Mouse (Mus musculus) right cerebral cortex, postnatal 25 days (tissue): Measurements from ENCODE around the gene Aifm1.
A peak's percentile ranks its signal among the peaks of the same experiment; 100 is the strongest.

Experiments
- DNase-seq: peaks from one replicate; pipeline ENCODE4 v3.0.0; 2022

Aifm1 gene

GRCm38 (mm10) chrX:48513166-48513807, at the start of gene Aifm1:
Gene Aifm1, minus strand, starts transcription at chrX:48513563.
- peak; percentile 91 for DNase-seq

DNA sequence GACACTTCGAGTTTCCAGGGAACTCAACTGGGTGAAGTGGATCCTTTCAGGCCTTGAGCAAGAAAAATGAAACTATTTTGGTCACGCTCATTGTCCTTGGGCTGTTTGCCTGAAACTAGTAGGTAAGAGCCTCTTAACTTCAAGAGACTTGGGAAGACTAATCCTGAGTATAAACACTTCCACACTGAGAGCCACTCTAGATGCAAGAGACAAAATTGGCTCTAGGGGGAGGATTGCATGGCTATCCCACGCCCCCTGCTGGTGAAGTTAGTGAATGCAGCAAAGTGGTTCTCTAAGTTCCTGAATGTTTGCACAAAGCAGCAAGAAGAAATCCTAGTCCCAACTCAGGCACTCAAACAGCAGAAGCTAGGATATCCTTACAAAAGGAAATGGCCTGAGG, 18.8 kb upstream of the Aifm1 start:
- DNase-seq, result peak; percentile 62

DNA sequence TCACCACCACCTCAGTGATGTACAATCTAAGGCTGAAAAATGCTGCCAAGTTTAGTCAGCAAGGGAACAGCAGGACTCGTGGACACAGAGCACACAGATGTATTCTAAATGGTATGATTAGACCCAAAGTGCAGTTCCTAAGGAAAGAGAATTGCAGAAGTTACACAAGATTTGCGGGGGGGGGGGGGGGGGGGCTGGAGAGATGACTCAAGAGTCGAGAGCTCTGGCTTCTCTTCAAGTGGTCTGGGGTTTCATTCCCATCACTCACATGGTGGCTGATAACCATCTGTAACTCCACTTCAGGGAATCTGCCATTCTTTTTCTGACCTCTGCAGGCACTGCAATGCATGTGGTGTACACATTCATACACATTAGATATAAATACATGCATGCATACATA, 13.1 kb upstream of the Aifm1 start:
- no peak for DNase-seq

DNA sequence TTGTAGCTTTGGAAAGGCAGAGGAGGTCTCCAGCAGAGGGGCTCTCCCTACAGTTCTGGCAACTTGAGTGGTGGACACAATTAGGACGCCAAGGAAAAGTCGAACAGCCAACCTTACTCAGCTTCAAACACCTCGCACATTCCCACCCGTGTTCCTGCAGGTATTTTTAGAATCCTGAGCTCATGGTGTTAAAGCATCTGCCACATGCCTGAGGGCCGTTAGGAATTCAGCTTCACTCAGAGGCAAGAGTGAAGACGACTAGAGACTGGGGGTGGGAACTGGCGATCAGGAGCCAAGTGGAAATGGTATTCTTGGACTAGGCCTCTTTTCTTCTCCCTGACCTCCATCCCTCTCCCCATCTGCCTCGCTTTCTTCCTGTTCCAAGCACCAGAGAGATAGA, 12.5 kb upstream of the Aifm1 start:
- peak; percentile 32 for DNase-seq

DNA sequence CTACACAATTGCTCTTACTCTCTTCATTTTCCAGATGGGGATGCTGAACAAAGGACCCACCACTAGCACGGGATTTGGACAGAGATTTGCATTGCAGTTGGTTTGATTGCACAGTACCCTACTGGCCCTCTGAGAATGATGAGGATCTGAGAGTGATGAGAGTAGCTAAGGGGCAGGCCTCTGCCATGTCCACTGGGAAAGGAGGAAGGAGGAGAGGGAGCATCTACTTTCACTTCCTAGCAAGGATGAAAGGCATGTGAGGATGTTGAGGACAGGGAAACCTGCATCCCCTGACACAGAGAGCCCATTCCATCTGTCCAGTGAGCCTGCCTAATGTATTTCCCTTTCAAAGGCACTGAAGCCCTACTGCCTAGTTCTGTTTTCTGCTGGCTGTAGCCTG, 12.0 kb upstream of the Aifm1 start:
- DNase-seq, result no peak

DNA sequence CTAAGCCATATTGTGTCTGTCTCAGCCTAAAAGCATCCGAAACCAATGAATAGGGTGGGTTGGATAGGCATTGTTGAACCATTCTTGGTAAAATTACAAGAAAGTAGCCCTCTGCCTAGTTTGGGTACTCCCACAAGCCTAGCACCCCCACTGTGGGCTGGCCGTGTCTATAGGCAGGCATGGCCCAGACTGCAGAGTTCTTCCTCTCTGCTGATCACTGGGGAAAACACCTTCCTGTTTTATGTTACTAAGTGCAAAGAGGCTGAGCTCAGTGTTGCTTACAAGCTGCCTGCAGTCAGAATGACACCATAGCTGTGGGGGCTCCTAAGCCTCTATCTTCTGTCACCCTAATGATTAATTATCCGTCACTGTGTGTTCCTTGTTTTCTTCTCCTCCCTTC, 10.1 kb upstream of the Aifm1 start:
- DNase-seq, result no peak

GRCm38 (mm10) chrX:48521651-48522050, 8.3 kb upstream of the Aifm1 start:
- no peak for DNase-seq

DNA sequence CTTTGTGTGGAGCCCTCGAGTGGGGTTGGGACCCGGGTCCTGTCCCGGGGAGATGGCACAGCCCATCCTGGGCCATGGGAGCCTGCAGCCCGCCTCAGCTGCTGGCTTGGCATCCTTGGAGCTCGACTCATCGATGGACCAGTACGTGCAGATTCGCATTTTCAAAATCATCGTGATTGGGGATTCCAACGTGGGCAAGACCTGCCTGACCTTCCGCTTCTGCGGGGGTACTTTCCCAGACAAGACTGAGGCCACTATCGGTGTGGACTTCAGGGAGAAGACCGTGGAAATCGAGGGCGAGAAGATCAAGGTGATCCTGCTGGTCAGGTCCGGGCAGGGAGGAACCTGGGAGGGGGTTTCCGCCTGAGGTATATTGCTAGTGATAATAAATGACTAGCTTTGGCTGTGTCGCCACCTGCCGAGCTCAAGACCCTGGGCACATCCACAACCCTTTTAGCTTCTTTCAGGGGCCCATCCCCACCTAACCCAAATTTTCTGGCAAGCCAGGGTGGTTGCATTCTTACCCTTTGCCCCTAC, 6.3 kb upstream of the Aifm1 start:
- no peak for DNase-seq

DNA sequence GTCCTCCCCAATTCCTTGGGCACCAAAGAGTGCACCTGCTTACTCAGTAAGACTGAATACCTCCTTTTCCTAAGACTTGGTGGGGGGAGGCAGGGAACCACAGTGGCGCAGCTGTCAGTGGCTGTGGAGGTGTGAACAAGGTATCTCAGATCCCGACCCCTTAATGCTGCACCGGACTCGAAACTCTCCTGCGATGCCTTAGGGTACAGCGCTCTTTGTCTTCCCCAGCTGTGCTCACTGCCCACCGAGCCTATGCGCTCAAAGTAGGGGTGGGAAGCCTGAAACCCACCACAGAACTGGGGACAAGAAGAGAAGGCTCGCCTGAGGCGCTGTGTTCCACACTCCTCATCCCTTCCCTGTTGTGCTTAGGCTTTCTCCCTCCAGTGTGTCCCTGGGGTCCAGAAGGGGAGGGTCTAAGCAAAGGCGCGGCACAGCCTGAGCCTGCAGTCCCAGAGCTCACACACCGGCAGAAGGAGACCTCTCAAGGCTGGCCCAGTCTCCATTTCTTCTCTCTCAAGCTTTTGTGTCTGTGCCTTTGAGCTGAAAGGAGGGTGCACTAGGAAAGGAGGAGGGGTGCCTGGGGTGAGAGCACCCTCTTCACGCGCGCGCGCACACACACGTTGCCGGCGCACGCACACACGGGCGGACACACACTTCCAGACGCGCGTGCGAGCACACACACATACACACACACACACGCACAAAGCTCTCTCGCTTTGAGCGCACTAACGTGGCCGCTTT, 5.6 kb upstream of the Aifm1 start, which contains the start of gene Rab33a:
TSS of gene Rab33a (plus strand) at position 478 of the 741 bp plus-strand sequence.
- peak; percentile 61 for DNase-seq

GRCm38 (mm10) chrX:48518211-48518807, 4.9 kb upstream of the Aifm1 start:
- DNase-seq, result peak; percentile 37

DNA sequence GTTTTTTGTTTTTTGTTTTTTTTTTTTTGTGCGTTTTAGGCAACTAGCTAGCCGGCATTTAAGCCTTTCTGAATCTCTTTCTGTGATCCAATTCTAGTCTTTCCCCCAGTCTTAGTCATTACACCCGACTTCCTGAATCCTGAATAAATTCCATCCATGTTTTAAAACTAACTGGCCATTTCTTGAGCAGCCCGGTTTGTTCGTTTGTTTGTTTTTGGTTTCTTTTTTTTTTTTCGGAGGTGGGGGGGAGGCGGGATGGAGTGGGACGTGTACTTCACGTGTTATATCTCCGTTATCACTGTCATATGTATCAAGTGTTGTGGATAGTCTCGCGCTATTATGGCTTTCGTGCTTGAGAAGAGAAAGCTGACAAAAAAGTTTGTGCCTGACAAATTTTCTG, 461 bp upstream of the Aifm1 start:
- DNase-seq, result no peak

DNA sequence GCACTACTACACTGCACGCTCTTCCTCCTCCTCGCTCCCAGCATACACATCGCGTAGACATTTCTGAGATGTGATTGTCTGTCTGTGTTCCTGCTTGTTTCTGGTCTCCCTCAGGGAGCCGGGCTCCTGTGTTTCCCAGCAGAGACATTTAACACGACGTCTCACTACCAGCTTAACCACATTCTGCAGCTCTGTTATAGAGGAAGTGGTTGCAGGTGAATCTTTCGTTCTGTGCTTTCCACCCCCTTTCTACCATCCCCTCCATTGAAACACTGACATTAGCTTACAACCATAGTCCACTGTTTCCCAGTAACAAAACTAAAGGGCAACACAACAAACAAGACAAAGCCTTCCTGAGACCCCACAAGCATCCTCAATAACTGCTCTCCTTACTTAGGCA, 19.6 kb downstream of the Aifm1 start:
- no peak for DNase-seq

GRCm38 (mm10) chrX:48481687-48482086, 31.7 kb downstream of the Aifm1 start:
- no peak for DNase-seq

GRCm38 (mm10) chrX:48481095-48481494, 32.3 kb downstream of the Aifm1 start:
- no peak for DNase-seq

GRCm38 (mm10) chrX:48467355-48467946, 45.9 kb downstream of the Aifm1 start:
- no peak for DNase-seq

DNA sequence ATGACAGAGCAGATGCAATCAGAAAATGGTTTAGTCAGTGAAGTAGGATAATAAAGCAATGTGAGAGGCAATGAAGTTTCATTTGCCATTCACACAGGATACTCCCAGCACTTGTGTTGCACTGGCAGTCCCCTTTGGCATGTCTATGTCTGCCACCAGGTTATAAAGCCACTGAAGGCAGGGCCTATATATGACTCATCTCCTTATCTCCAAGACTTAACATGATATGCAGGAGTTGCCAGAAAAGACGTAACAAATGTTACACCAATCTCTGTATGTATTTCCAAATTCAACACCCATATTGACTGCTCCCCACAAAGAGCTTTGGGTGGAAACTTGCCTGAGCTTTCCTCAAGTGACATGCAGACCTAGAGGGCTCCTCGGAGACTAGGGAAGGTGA, 47.2 kb downstream of the Aifm1 start:
- no peak for DNase-seq

DNA sequence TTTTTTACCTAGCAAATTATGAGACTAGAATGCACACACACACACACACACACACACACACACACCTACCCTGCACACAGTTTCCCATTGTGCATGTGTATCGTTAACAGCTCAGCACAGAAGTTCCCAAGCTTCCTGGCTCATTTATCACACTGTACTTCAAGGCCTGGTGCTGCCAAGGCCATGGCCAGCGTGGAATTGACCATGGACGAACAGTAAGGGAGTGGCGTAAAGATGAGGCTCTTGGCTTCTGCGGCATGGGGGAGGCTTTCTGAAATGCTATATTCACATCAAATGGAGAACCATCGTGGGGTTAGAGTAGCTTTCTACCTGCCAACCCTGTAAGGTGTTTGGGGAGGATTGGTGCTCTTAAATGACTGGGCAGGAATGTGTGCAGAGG, 48.9 kb downstream of the Aifm1 start:
- no peak for DNase-seq

- DNase-seq, result no peak
Measured at GRCm38 (mm10) chrX:48463636-48464035, 49.7 kb downstream of the Aifm1 start.

DNA sequence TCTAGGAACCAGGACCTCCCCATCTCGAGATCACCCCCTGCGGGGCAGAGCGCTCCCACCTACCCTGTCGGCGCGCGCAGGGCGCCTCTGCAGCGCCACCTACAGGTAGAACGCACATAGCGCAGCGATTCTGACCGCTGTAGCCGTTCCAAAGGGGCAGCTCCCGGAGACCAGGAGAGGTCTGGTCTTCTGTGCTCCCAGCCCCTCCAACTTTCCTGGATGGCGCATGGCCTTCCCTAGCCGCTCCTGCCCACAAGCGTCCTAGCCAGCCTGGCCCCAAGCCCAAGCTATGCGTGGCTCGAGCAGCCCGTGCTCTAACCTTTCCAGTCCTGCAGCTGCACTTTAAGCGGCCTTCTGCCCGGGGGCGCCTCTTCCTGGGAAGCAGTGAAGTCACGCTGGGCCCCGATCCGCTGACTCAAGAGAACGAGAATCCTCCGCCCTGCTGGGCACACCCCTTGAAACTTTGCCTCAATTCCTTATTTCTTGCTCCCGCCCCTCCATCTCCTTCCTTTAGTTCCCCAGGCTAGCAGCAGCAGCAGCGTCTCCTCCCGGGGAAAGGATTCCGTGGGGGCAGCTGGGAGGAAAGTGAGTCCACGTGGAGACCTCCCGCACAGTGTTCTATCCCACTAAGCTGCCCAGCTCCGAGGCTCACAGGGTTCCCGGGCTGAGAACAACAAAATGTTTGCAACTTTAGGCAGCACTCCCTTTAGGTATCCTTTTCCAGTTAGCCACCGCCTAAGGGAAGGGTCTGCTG, 50.4 kb downstream of the Aifm1 start, which contains the start of gene Elf4:
TSS of gene Elf4 (minus strand) at position 379 of the 754 bp plus-strand sequence.
- DNase-seq, result peak; percentile 43

- DNase-seq, result no peak
Measured at GRCm38 (mm10) chrX:48462297-48462696, 51.1 kb downstream of the Aifm1 start.

- DNase-seq, result no peak
Measured at GRCm38 (mm10) chrX:48461006-48461405, 52.4 kb downstream of the Aifm1 start.

- DNase-seq, result no peak
Measured at GRCm38 (mm10) chrX:48460496-48460895, 52.9 kb downstream of the Aifm1 start.

DNA sequence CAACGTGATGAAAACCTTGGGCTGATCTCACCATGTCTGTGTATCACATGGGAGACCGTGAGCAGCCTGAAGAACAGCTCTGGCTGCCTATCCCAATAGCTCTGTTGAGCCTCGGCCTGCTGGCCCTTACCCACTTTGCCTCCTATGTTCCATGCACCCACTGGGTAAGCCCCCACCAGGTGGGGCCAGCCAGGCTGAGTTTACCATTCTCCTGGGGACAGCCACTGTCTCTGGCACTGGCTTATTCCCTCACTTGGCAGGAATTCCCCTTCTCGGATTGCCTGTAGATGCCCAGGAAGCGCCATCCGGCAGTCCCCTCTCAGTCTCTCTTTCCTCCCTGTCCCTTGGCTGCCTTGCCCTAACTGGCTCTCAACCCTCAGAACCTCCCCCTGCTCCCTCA, 56.4 kb downstream of the Aifm1 start:
- DNase-seq, result no peak
